Mouse (Mus musculus) intestine, embryonic 14.5 days (tissue): ENCODE results near the gene Gm10490. TPM values are rescaled to one million over a fixed set of nuclear protein-coding genes. Genes with fewer than 3 reads are reported as not detected.
"Not testable (repeated sequence)": the region's sequence is repeated elsewhere in the genome, so short reads cannot be mapped to it uniquely, and the experiment has no call there.

ENCODE experiments used
- ATAC-seq: fragments of 200-750 bp; cut with Nextera tagmentation; replicated peaks from 2 replicates; pipeline ENCODE4 v1.8.0; 2017; ENCODE audit warnings: low read depth, moderate number of reproducible peaks, moderate TSS enrichment, moderate library complexity; ENCODE audit not compliant: low FRiP score, low TSS enrichment
- DNase-seq: peaks from one replicate; pipeline ENCODE4 v3.0.0-alpha.2; 2018; ENCODE audit warnings: low spot score
- H3K27ac ChIP-seq: fragments of 300-500 bp; sonication (generic); 2 replicates; pipeline ENCODE4 v1.5.1; 2014; ENCODE audit warnings: low read depth, mild to moderate bottlenecking, control low read depth
- H3K27me3 ChIP-seq: fragments of 300-500 bp; sonication (generic); replicated peaks from 2 replicates; pipeline ENCODE4 v1.6.1; 2014; ENCODE audit warnings: low read length, control low read depth; ENCODE audit not compliant: control insufficient read depth, insufficient read depth
- H3K36me3 ChIP-seq: fragments of 300-500 bp; sonication (generic); 2 replicates; pipeline ENCODE4 v1.6.1; 2014; ENCODE audit warnings: low read length, control low read depth; ENCODE audit not compliant: control insufficient read depth, insufficient read depth
- H3K4me1 ChIP-seq: fragments of 300-500 bp; sonication (generic); replicated peaks from 2 replicates; pipeline ENCODE4 v1.6.1; 2014; ENCODE audit warnings: low read length, control low read depth, mixed read lengths; ENCODE audit not compliant: control insufficient read depth, insufficient read depth
- H3K4me2 ChIP-seq: fragments of 300-500 bp; sonication (generic); 2 replicates; pipeline ENCODE4 v1.6.1; 2014; ENCODE audit warnings: low read length
- H3K4me3 ChIP-seq: fragments of 300-500 bp; sonication (generic); 2 replicates; pipeline ENCODE4 v1.5.1; 2014; ENCODE audit warnings: low read depth, low read length, control low read depth, mixed read lengths
- H3K9ac ChIP-seq: fragments of 300-500 bp; sonication (generic); 2 replicates; pipeline ENCODE4 v1.6.1; 2014; ENCODE audit warnings: mild to moderate bottlenecking, low read length
- H3K9me3 ChIP-seq: fragments of 300-500 bp; sonication (generic); 2 replicates; pipeline ENCODE4 v1.6.1; 2016; ENCODE audit warnings: low read length, control low read depth; ENCODE audit not compliant: control insufficient read depth
- WGBS: fragments of 180-500 bp; shearing (Covaris S2); extraction: QIAGEN DNeasy Blood & Tissue Kit; methylation state at CpG from one replicate; pipeline ENCODE4 v1.1.7; 2014; 5-methylcytosine and 5-hydroxymethylcytosine counted together
- polyA plus RNA-seq: library from polyadenylated mRNA; unstranded; fragments of >200 nt; fragmentation: Nextera tagmentation; extraction: Ambion mirVana; gene quantifications from 2 replicates; pipeline ENCODE4 v1.2.1, GENCODE M21; 2014

Gene Gm10490
- polyA plus RNA-seq, 1 experiment from 2014 or later: not detected

DNA sequence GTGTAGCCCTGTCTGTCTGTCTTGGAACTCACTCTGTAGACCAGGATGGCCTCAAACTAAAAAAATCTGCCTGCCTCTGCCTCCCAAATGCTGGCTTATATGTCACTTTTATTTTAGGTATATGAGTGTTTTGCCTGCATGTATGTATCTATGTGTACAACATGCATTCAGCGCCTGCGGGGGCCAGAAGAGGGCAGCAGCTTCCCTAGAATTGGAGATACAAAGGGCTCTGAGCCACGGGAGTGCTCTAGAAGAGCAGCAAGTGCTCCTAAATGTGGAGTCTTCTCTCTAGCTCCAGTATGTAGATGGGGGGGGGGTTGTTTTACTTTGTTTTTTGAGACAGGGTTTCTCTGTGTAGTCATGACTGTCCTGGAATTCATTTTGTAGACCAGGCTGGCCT, 6.3 kb downstream of the Gm10490 start:
- not testable (repeated sequence) for ATAC-seq, H3K4me1 ChIP-seq, H3K27ac ChIP-seq, DNase-seq, H3K9me3 ChIP-seq, H3K4me3 ChIP-seq, H3K4me2 ChIP-seq, H3K36me3 ChIP-seq, H3K9ac ChIP-seq
- 24% methylated on average over 3 of the region's 3 CpGs for WGBS
- peaks cover 11% of the 10 kb centered on the region for H3K27me3 ChIP-seq

- H3K36me3 ChIP-seq, H3K4me2 ChIP-seq, H3K9me3 ChIP-seq, H3K9ac ChIP-seq, DNase-seq, H3K4me3 ChIP-seq, ATAC-seq, H3K27ac ChIP-seq, H3K4me1 ChIP-seq: not testable (repeated sequence)
- peaks cover 34% of the 10 kb centered on the region for H3K27me3 ChIP-seq
- WGBS: 72% methylated on average over 6 of the region's 6 CpGs
Measured at GRCm38 (mm10) chrX:7917960-7918359, 8.6 kb downstream of the Gm10490 start.

DNA sequence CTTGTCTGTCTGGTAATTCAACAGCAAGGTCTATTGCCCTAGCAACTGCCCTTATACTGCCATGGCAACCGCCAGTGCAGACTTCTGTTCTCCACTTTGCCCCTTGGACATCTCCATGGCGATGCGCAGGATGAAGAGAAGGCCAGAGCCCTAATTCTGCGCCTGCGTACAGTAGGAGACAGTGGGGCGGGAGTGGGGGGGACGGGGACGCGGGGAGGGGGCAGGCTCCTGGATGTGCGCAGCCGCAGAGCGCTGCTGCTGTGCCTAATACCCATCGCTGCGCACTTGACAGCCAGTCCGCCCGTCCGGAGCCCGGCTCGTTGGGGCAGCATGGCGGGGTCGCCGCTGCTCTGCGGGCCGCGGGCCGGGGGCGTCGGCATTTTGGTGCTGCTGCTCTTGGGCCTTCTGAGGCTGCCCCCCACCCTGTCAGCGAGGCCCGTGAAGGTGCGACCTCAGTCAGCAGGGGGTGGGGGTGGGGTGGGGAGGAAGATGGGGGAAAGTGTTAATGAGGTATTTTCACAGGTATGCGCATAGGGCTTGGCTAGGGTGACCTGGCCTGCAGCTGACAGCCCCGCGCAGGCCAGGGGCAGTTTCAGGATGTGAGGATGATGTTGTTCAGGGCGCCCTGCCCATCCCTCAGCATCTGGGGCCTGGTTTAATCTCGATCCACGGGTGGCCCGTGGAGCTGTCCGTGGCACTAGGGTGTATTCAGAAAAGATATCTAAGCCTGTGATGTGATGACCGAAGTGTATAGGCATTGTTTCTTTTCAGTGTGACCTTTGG, 10.4 kb downstream of the Gm10490 start, which contains the start of gene Pcsk1n:
Gene Pcsk1n, plus strand, starts transcription at position 222 of the 783 bp plus-strand sequence.
- 19% methylated on average over 33 of the region's 40 CpGs for WGBS
- Histone ChIP-seq H3K27me3 (peaks cover 51% of the 10 kb centered on the region), H3K4me2 (peak within 1 kb of the TSS; percentile 32; the same call in 1 of the 2 replicates), H3K4me3 (0 out of 2 replicates have a peak within 1 kb of the TSS, but pooled peaks have one; percentile 18), H3K27ac (no peak within 1 kb of the TSS), H3K4me1 (no peaks in the 10 kb centered on the region), H3K9me3 (no peaks in the 10 kb centered on the region), H3K9ac (no peak within 1 kb of the TSS), H3K36me3 (no peaks in the 10 kb centered on the region)
- ATAC-seq: no peak
- no peak for DNase-seq

- H3K27me3 ChIP-seq: peaks cover 62% of the 10 kb centered on the region
- no peak for DNase-seq
- no peaks in the 10 kb centered on the region for H3K9me3 ChIP-seq
- peak overlapping the region; percentile 34 for H3K4me2 ChIP-seq
- no peak overlapping the region for H3K27ac ChIP-seq
- no peak overlapping the region for H3K9ac ChIP-seq
- H3K4me3 ChIP-seq: peak overlapping the region; percentile 9; the same call in 1 of the 2 replicates
- WGBS: 8% methylated on average over 32 of the region's 48 CpGs
- no peaks in the 10 kb centered on the region for H3K36me3 ChIP-seq
- H3K4me1 ChIP-seq: no peaks in the 10 kb centered on the region
- ATAC-seq: no peak
Measured at GRCm38 (mm10) chrX:7922032-7922431, 12.7 kb downstream of the Gm10490 start.

- Histone ChIP-seq H3K9ac (no peak overlapping the region), H3K27ac (no peak overlapping the region), H3K27me3 (peaks cover 56% of the 10 kb centered on the region), H3K4me1 (no peaks in the 10 kb centered on the region), H3K4me2 (no peak overlapping the region), H3K36me3 (no peaks in the 10 kb centered on the region; the same call in 1 of the 2 replicates), H3K9me3 (no peaks in the 10 kb centered on the region), H3K4me3 (no peak overlapping the region)
- 67% methylated on average over 6 of the region's 6 CpGs for WGBS
- no peak for DNase-seq
- no peak for ATAC-seq
Measured at GRCm38 (mm10) chrX:7926266-7926665, 16.9 kb downstream of the Gm10490 start.

DNA sequence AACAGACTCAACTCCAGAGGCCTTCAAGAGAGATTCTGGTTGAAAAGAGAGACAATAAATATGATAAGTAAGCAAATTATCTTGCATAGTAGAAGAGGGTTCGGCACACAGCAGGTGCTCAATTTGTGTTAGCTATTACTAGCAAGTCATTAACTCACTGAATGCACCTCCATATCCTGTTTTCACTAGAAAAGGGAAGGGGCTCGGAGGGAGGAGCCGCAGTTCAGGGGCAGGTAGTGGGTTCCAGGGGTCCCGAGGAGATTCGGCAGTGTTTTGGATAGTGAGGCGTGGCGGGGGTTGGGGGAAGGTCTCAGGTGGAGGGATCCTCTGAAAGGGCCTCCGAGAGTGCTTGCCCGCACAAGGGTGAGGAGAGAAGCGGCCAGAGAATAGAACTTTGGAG, 17.8 kb downstream of the Gm10490 start:
- H3K4me1 ChIP-seq: no peaks in the 10 kb centered on the region
- H3K9me3 ChIP-seq: no peaks in the 10 kb centered on the region
- no peak overlapping the region for H3K27ac ChIP-seq
- H3K9ac ChIP-seq: no peak overlapping the region
- DNase-seq: no peak
- no peak for ATAC-seq
- H3K4me3 ChIP-seq: no peak overlapping the region
- peaks cover 47% of the 10 kb centered on the region for H3K27me3 ChIP-seq
- no peak overlapping the region for H3K4me2 ChIP-seq
- H3K36me3 ChIP-seq: no peaks in the 10 kb centered on the region; the same call in 1 of the 2 replicates
- 18% methylated on average over 10 of the region's 10 CpGs for WGBS

DNA sequence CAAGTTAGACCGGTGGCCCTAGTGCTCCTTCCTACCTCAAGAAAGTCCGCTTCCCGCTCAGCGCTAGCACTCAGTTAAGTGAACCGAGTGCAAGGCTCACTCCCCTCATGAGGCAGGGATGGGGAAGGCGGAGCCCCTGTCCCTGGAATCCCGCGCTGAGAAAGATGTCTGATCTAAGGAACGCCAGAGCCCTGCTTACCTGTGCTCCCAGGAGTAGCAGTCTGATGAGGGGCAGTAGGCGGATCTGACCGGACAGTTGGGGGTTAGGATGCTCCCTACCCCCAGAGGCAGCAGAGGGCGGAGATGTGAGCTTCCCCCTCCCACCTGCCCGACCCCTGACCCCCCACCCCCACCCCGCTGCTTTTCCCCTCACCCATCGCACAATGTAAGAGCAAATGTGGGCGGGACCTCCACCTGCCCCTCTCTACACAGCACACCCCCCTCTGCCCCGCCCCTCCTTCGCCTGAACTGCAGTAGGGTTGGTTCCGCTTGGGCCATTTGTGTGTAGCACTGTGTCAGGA, 19.0 kb downstream of the Gm10490 start, which contains the start of gene Eras:
Gene Eras, minus strand, starts transcription at position 338 of the 521 bp plus-strand sequence.
- H3K4me2 ChIP-seq: no peak within 1 kb of the TSS
- peaks cover 10% of the 10 kb centered on the region; the same call in 1 of the 2 replicates for H3K36me3 ChIP-seq
- ATAC-seq (no peak), DNase-seq (no peak)
- H3K9me3 ChIP-seq: no peaks in the 10 kb centered on the region
- H3K27ac ChIP-seq: no peak within 1 kb of the TSS
- WGBS: 15% methylated on average over 18 of the region's 19 CpGs
- peaks cover 35% of the 10 kb centered on the region for H3K27me3 ChIP-seq
- no peaks in the 10 kb centered on the region for H3K4me1 ChIP-seq
- no peak within 1 kb of the TSS for H3K9ac ChIP-seq
- no peak within 1 kb of the TSS for H3K4me3 ChIP-seq

DNA sequence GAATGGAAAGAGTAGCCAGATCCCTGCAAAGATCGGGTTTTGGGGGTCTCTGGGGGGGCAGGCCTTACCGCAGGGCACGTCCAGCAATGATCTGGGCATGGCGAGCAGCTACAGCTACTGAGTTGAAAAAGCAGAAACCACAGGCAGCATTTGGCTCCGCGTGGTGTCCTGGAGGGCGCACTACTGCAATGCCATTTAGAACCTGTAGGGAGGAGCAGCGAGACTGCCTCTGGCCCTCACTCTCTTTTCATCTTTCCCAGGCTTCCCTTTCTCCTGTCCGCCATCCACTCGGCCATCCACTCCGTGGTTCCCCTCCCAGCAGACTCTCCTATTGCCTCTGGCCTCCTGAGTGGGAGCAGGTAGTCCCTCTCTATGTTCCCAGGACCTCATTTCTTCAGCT, 27.5 kb downstream of the Gm10490 start:
- DNase-seq (no peak), ATAC-seq (no peak)
- Histone ChIP-seq H3K4me1 (no peaks in the 10 kb centered on the region), H3K4me2 (no peak overlapping the region), H3K4me3 (no peak overlapping the region), H3K9ac (no peak overlapping the region), H3K9me3 (no peaks in the 10 kb centered on the region), H3K27ac (no peak overlapping the region), H3K36me3 (peaks cover 28% of the 10 kb centered on the region; the same call in 1 of the 2 replicates), H3K27me3 (no peaks in the 10 kb centered on the region)
- 50% methylated on average over 11 of the region's 11 CpGs for WGBS
